Mouse (Mus musculus): Measurements from ENCODE around the gene Rbm46.

Rbm46 gene

GRCm38 (mm10) chr3:82876372-82876739, at the start of gene Rbm46:
Rbm46 (minus strand) TSS chr3:82876483.
- DNase-seq = peak; percentile 57

DNA sequence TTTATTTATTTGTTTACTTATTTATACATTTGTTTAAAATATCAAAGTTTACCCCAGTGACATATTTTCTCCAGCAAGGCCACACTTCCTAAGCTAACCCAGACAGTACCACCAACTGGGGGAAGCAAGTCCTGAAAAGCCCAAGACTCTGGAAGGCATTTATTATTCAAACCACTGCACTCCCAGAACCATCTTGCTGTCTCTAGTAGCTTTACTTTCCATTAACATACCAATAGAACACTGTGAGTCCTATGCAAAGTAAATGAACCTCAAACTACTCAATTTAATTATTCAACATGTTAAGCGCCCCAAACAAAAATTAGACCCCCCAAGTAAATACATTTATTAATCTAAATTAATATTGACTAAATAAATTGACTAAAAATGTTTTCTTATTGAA, 39.3 kb upstream of the Rbm46 start:
- no peak for DNase-seq

- no peak for DNase-seq
Observed at GRCm38 (mm10) chr3:82908671-82909070, 32.4 kb upstream of the Rbm46 start.

- DNase-seq = no peak
Observed at GRCm38 (mm10) chr3:82904211-82904908, 28.1 kb upstream of the Rbm46 start.

DNA sequence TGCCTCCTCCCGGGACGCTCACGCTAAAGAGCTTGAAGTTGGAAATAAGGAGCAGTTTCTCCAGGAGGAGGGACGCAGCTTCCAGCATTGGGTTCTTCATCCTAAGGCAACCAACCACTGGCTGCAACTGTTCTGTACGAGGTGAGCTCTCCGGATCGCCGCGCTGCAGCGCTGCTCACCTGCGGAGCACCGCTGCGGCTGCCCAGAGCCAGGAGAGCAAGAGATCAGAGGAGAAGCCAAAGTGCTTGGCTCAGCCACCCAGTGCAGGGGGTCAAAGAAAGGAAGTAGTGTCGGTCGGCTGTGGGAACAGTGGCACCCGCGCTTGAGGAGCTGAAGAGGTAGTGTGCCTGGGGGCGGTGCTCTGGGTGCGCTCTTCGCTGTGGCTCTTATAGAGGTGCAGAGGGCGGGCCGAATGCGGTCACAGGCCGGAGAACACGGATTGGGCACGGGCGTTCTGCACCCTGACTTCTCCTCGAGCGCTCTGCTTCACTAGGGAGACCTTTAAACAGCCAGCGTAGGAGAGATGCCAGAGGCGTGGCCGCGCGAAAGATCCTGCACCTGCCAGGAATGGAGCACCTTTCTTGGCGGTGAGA, 27.4 kb upstream of the Rbm46 start, which contains the start of gene Lrat:
Gene Lrat (minus strand): TSS at position 361 of the 593 bp plus-strand sequence.
- DNase-seq = peak; percentile 3

GRCm38 (mm10) chr3:82902757-82903612, 26.7 kb upstream of the Rbm46 start:
- DNase-seq = no peak

- DNase-seq = no peak
Observed at GRCm38 (mm10) chr3:82888842-82889241, 12.6 kb upstream of the Rbm46 start.

- no peak for DNase-seq
Observed at GRCm38 (mm10) chr3:82877258-82877657, 975 bp upstream of the Rbm46 start.

DNA sequence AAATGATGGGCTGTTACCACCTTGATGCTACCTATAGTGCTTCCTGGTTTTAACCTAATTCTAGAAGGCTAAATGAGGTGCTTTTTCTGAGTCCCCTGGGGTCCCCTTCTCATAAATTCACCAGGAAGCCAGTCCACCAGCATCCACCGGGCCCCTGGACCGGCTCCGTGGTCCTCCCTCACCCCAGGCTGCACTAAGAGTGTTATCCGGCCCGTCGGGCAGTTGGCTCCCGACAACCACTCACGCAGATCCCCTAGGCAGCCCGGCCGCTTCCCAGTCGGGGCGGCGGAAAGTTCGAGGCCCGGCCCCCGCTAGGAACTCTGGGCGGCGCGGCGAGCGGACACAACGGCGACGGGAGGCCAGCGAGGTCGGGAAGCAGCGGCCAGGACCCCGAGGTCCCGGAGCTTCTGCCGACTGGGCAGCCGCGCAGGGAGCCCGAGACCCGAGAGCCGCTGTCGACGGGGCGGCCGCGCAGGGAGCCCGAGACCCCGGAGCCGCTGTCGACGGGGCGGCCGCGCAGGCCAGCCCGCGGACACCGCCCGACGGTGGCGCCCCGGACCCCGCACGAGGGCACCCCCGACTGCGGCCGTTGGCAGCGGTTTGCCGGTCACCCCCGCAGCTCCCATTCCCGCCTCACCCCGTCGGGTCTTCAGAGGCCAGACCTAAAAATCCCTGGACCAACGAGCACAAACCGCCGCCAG, 462 bp downstream of the Rbm46 start:
- no peak for DNase-seq

DNA sequence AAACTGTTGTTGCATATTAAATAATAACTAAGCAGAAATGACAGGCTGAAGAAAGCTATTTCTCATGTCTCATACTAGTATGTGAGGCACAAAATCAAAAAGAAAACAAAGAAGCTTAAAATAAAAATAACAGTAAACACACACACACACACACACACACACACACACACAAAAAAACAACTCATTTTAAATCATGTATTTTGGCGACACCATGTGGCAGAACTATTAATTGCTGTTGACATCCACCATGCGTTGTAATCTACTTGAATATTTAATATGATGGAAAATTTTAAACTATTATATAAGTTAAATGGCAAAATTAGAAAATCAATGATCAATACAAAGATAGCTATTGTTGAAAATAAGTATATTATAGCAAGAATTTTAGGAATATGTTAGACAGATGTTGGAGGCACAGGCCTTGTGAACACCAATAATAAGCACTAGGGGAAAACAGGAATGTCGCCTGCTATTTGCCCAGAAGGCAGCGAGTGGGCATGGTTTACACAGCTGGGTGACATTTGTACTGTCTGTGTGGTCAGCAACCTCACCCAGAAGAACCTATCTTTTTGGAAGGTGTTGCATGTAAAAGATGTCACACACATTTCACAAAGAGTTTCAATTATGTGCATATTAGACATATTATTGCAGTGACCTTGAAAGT, 18.7 kb downstream of the Rbm46 start:
- no peak for DNase-seq

DNA sequence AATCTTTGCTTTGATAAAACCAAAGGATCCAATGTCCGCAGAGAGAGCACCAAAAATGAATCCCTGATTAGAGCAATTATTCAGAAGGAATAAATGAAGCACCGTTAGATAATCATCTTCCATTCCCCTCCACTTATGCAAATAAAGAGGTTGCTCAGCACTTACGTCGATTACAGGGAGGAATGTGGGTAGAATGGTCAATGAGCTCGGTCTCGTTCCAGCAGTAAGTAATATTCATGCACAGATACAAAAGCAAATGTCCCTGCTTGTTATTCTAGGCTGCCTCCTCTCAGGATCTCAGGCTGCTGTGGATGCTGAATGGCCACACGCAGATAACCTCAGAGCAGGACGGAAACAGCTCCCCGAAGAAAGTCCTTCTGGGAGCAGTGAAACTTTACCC, 51.1 kb downstream of the Rbm46 start:
- no peak for DNase-seq

DNA sequence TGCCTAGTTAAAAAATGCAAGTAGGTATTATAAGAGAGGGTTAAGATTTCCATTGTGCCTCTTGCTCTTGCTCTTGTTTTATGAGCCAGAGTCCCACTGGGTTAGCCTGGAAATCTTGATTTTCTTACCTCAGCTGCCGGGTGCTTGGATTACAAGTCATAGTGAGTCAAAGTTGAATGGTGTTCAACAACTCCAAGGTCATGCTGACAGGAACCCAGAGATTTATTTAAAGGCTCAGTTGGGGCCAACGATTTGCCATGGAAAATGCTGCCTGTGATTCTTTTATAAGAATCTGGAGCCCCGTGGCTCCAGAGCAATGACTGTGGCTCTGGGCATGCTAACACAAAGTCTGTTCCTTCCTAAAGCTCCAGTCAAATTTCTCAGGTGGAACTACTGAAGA, 64.4 kb downstream of the Rbm46 start:
- no peak for DNase-seq

GRCm38 (mm10) chr3:82810334-82811120, 65.8 kb downstream of the Rbm46 start:
- no peak for DNase-seq

DNA sequence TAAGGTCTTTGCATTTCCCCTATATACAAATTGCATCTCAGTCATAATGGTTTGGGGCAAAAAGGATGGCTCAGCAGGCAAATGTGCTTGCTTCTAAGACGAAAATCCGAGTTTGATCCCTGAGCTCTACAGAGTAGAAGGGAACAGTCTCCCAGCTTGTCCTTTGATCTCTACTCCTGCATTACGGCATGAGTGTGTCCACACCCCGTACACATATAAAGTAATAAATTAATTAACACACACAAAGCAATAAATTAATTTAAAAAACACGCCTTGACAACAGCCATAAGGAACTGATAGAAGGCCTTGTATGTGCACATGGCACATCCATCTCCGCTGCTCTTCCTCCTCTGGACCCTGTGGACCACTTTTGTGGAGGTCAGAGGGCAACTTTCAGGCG, 66.5 kb downstream of the Rbm46 start:
- no peak for DNase-seq

- DNase-seq = no peak
Observed at GRCm38 (mm10) chr3:82808323-82808911, 67.9 kb downstream of the Rbm46 start.

GRCm38 (mm10) chr3:82805291-82805690, 71.0 kb downstream of the Rbm46 start:
- no peak for DNase-seq

DNA sequence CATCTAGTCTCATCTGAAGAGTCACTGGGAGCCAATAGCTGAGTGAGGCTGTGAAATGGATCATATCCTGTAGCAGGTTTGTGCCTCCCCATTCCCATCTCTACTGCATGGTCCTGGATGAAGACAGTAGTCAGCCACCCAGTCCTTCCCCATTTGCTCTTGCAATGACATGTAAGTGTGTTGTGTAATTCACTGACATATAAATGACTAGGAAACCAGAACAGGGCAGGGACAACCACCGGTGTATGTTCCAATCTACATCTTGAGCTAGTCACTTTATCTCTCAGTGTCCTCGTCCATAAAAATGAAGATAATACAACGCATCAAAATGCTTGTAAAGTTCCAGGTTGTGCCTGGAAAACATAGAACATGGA, 75.8 kb downstream of the Rbm46 start:
- no peak for DNase-seq

- DNase-seq = no peak
Observed at GRCm38 (mm10) chr3:82799735-82800469, 76.4 kb downstream of the Rbm46 start.

- no peak for DNase-seq
Observed at GRCm38 (mm10) chr3:82793656-82794055, 82.6 kb downstream of the Rbm46 start.

GRCm38 (mm10) chr3:82791663-82792062, 84.6 kb downstream of the Rbm46 start:
- DNase-seq = peak; percentile 6
